Mouse (Mus musculus) cerebellum, adult 11 months (tissue): ENCODE measurements around the gene Gpr156.
"Not testable (repeated sequence)": the region's sequence is repeated elsewhere in the genome, so short reads cannot be mapped to it uniquely, and the experiment has no call there.

ENCODE experiments used
- DNase-seq: peaks from one replicate; pipeline ENCODE4 v3.0.0; 2022

The Gpr156 gene

GRCm38 (mm10) chr16:38004486-38005020, 88.3 kb downstream of the Gpr156 start:
- DNase-seq, result no peak

GRCm38 (mm10) chr16:38005471-38005870, 89.2 kb downstream of the Gpr156 start:
- no peak for DNase-seq

GRCm38 (mm10) chr16:38008371-38008770, 92.1 kb downstream of the Gpr156 start:
- no peak for DNase-seq

GRCm38 (mm10) chr16:38009041-38009825, 92.9 kb downstream of the Gpr156 start:
- DNase-seq, result no peak

- DNase-seq, result no peak
Measured at GRCm38 (mm10) chr16:38011486-38011885, 95.2 kb downstream of the Gpr156 start.

- DNase-seq, result no peak
Measured at GRCm38 (mm10) chr16:38012382-38012781, 96.1 kb downstream of the Gpr156 start.

- DNase-seq, result no peak
Measured at GRCm38 (mm10) chr16:38012891-38013290, 96.6 kb downstream of the Gpr156 start.

GRCm38 (mm10) chr16:38014951-38015350, 98.7 kb downstream of the Gpr156 start:
- no peak for DNase-seq

- DNase-seq, result no peak
Measured at GRCm38 (mm10) chr16:38016928-38017524, 100.7 kb downstream of the Gpr156 start.

GRCm38 (mm10) chr16:38017958-38018376, 101.7 kb downstream of the Gpr156 start:
- DNase-seq, result no peak

- no peak for DNase-seq
Measured at GRCm38 (mm10) chr16:38032644-38033043, 116.3 kb downstream of the Gpr156 start.

- DNase-seq, result no peak
Measured at GRCm38 (mm10) chr16:38033071-38033470, 116.8 kb downstream of the Gpr156 start.

- DNase-seq, result not testable (repeated sequence)
Measured at GRCm38 (mm10) chr16:38038101-38038500, 121.8 kb downstream of the Gpr156 start.

- DNase-seq, result no peak
Measured at GRCm38 (mm10) chr16:38042160-38042559, 125.9 kb downstream of the Gpr156 start.

- DNase-seq, result peak; percentile 49
Measured at GRCm38 (mm10) chr16:38044551-38044950, 128.3 kb downstream of the Gpr156 start.

- no peak for DNase-seq
Measured at GRCm38 (mm10) chr16:38047781-38048558, 131.7 kb downstream of the Gpr156 start.
